Mouse (Mus musculus): ENCODE results near the gene A630001G21Rik. TPM values are rescaled to one million over a fixed set of nuclear protein-coding genes. Genes with fewer than 3 reads are reported as not detected.

A630001G21Rik gene
- polyA plus RNA-seq, 1 experiment from 2014 or later: 0.92 TPM

DNA sequence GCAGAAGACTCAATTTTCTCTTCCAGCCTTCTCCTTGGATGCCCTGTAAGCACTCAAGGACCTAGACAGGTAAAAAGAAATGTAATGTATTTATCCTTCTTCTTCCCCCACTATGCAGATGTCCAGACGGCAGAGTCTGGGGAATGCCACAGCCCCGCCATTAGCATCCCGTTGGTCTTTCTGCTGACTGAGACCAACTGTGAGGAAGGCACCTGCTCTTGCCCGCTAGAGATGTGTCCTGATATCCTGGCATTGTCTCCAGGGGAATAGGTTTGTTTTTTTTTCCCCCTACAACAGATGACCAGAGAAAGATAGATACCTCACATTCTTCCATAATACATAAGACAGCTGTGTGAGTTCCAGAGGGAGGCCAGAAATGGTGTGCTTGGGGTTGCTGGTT is 14.2 kb downstream of the A630001G21Rik start:
- 85% methylated on average over 4 of the region's 4 CpGs for WGBS
- no peak overlapping the region for H3K27ac ChIP-seq (replicated peaks)

DNA sequence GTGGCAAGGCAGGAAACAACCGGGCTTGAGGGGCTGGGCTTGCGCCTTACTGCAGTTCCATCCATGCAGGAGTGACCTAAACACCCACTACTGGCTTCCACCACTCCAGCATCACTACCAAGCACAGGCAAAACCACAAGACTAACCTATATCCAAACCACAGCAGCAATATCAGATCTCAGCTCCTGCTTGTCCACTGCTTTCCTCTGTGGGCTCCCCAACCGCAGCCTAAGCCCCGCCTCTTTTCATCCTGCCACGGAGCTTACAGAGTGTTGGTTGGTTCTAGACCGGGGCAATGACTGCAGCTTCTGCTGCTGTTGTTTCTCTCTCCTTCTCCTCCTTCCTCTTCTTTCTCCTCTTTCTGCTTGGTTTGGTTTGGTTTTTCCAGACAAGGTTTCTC is 15.1 kb downstream of the A630001G21Rik start:
- no peak for DNase-seq (ENCODE audit: low spot score)
- no peaks in the 10 kb centered on the region for H3K9me3 ChIP-seq
- H3K4me1 ChIP-seq: peaks cover 5% of the 10 kb centered on the region
- H3K4me3 ChIP-seq: no peak overlapping the region
- no peaks in the 10 kb centered on the region for H3K27me3 ChIP-seq (replicated peaks; ENCODE audit: low read depth, poor library complexity, severe bottlenecking)
- 83% methylated on average over 6 of the region's 6 CpGs for WGBS
- H3K36me3 ChIP-seq (replicated peaks): no peaks in the 10 kb centered on the region
- H3K27ac ChIP-seq (replicated peaks): no peak overlapping the region

More for the DNA sequence above, 14.2 kb downstream of the A630001G21Rik start:
- Histone ChIP-seq H3K36me3 (replicated peaks) (no peaks in the 10 kb centered on the region), H3K9me3 (no peaks in the 10 kb centered on the region), H3K4me1 (no peaks in the 10 kb centered on the region), H3K27me3 (replicated peaks; ENCODE audit: low read depth, poor library complexity, severe bottlenecking) (no peaks in the 10 kb centered on the region), H3K4me3 (no peak overlapping the region)
- no peak for DNase-seq (ENCODE audit: low spot score)

DNA sequence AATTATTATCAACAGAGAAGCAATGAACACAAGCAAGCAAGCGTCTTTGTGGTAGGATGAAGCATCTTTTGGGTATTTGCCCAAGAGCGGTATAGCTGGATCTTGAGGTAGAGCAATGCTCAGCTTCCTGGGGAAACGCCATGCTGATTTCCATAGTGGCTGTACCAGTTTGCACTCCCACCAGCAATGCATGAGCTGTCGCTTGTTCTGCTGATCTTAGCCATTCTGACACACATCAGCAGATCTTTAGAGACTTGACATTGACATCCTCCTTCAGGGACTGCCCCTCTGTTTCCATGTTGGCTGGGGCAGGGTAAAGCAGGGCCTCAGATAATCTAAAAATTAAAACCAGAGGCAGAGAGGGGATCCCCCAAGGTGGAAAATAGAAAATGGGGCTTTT is 16.8 kb downstream of the A630001G21Rik start:
- WGBS: 90% methylated on average over 4 of the region's 4 CpGs
- Histone ChIP-seq H3K27me3 (replicated peaks; ENCODE audit: low read depth, poor library complexity, severe bottlenecking) (no peaks in the 10 kb centered on the region), H3K4me1 (peaks cover 8% of the 10 kb centered on the region), H3K27ac (replicated peaks) (no peak overlapping the region), H3K4me3 (no peak overlapping the region), H3K9me3 (no peaks in the 10 kb centered on the region), H3K36me3 (replicated peaks) (no peaks in the 10 kb centered on the region)
- DNase-seq (ENCODE audit: low spot score): no peak

DNA sequence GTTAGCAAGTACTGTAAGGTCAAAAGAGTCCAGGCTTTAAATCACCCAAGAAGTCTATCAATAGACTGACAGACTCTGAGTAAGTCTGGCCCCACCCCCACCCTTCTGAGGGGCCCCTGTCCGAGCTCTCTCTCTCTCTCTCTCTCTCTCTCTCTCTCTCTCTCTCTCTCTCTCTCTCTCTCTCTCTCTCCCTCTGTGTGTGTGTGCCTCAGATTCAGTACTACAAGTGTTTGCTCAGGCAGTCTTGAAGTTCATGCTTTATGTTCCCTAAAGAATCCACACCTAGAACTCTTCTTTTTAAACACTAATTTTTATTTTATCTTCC is 19.5 kb downstream of the A630001G21Rik start:
- DNase-seq (ENCODE audit: low spot score): no peak
- H3K36me3 ChIP-seq (replicated peaks): no peaks in the 10 kb centered on the region
- no peak overlapping the region for H3K27ac ChIP-seq (replicated peaks)
- WGBS: 13% methylated on average over 1 of the region's 1 CpGs
- no peaks in the 10 kb centered on the region for H3K27me3 ChIP-seq (replicated peaks; ENCODE audit: low read depth, poor library complexity, severe bottlenecking)
- H3K4me3 ChIP-seq: no peak overlapping the region
- H3K9me3 ChIP-seq: no peaks in the 10 kb centered on the region
- peaks cover 8% of the 10 kb centered on the region for H3K4me1 ChIP-seq

- Histone ChIP-seq H3K9me3 (no peaks in the 10 kb centered on the region), H3K36me3 (replicated peaks) (no peaks in the 10 kb centered on the region), H3K27me3 (replicated peaks; ENCODE audit: low read depth, poor library complexity, severe bottlenecking) (no peaks in the 10 kb centered on the region), H3K4me3 (no peak overlapping the region), H3K4me1 (peaks cover 8% of the 10 kb centered on the region), H3K27ac (replicated peaks) (peak overlapping the region; percentile 40)
- DNase-seq (ENCODE audit: low spot score): peak; percentile 36
- WGBS: 29% methylated on average over 14 of the region's 14 CpGs
Measured at GRCm38 (mm10) chr1:85758231-85758968, 20.0 kb downstream of the A630001G21Rik start.

GRCm38 (mm10) chr1:85757531-85758230 is 20.8 kb downstream of the A630001G21Rik start:
- WGBS: 81% methylated on average over 6 of the region's 6 CpGs
- peaks cover 8% of the 10 kb centered on the region for H3K4me1 ChIP-seq
- no peaks in the 10 kb centered on the region for H3K36me3 ChIP-seq (replicated peaks)
- DNase-seq (ENCODE audit: low spot score): no peak
- no peak overlapping the region for H3K4me3 ChIP-seq
- no peak overlapping the region for H3K27ac ChIP-seq (replicated peaks)
- H3K9me3 ChIP-seq: no peaks in the 10 kb centered on the region
- H3K27me3 ChIP-seq (replicated peaks; ENCODE audit: low read depth, poor library complexity, severe bottlenecking): no peaks in the 10 kb centered on the region

DNA sequence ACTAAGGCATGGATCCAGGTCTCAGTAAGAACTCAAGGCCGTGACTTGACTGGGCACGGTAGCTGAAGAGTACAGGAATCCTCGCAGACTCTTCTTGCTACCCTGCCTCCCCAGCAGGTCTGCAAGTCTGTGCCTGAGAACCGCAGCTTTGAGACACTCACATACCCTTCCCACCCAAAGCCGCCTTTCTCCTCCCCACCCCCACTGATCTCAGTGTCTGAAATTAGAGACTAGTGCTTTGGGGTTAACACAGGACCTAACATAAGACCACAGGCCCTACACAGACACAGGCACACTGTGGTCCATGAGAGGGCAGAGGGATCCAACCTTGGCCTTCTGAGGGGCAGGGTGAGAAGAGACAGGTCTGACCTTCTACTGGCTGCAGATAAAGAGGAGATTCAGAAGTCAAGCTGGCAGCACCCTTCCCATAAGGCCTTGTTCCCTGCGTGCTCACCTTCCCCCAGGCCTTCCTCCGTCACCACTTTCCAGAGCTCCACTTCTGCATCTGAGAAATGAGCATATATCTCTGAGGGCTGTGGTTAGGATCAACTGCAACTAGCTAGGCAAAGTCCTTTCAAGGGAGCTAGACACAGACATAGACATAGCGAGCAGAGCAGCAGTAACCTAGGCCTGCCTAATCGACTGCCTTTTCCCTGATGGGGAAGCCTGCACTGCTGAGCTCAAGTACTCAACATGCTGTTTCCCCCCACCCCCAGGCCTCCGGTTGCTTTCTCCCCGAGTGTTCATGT is 26.3 kb downstream of the A630001G21Rik start:
- Histone ChIP-seq H3K27ac (replicated peaks) (peak overlapping the region; percentile 19; the same call in 1 of the 2 replicates), H3K4me3 (no peak overlapping the region), H3K4me1 (peaks cover 19% of the 10 kb centered on the region), H3K36me3 (replicated peaks) (no peaks in the 10 kb centered on the region), H3K27me3 (replicated peaks; ENCODE audit: low read depth, poor library complexity, severe bottlenecking) (no peaks in the 10 kb centered on the region), H3K9me3 (no peaks in the 10 kb centered on the region)
- 82% methylated on average over 11 of the region's 11 CpGs for WGBS
- no peak for DNase-seq (ENCODE audit: low spot score)

DNA sequence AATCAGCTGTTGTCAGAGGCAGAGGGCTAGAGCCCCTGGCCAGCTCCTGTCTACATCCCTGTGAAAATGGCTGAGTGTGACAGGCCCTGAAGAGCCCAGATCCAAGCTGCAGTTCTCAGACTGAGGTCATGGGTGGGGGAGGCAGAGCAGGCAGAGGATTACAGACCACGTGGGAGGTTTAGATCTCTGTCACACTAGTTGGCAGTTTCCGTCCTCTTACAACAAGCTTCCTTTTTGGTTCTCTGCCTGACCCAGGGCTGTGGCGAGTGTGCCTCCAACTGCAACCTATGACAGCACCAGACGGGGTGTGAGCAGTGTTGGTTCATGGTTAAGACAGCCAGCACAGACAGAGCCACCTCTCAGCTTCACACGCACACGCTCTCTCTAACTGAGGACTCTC is 26.9 kb downstream of the A630001G21Rik start:
- peaks cover 19% of the 10 kb centered on the region for H3K4me1 ChIP-seq
- H3K36me3 ChIP-seq (replicated peaks): no peaks in the 10 kb centered on the region
- peak overlapping the region; percentile 19; the same call in 1 of the 2 replicates for H3K27ac ChIP-seq (replicated peaks)
- 59% methylated on average over 6 of the region's 6 CpGs for WGBS
- no peaks in the 10 kb centered on the region for H3K9me3 ChIP-seq
- no peak for DNase-seq (ENCODE audit: low spot score)
- no peaks in the 10 kb centered on the region for H3K27me3 ChIP-seq (replicated peaks; ENCODE audit: low read depth, poor library complexity, severe bottlenecking)
- H3K4me3 ChIP-seq: no peak overlapping the region

DNA sequence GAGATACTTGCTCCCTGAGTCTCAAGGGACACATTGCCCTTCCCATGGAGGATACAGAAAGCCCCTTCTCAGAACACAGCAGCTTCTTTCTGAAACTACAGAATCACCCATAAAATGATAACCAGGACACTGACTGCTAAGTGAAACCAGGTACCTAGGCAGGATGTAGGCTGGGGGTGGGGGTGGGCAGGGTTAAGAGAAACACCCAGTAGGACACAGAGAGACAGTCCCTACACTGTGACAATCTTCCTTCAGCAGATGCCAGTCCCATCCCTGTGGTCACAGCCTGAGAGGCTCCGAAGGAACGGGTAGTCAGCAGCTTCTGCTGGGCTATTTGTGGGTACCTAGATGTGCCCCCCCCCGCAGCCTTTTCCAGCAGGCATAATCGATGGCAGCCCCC is 27.8 kb downstream of the A630001G21Rik start:
- Histone ChIP-seq H3K27ac (replicated peaks) (no peak overlapping the region), H3K9me3 (no peaks in the 10 kb centered on the region), H3K36me3 (replicated peaks) (no peaks in the 10 kb centered on the region), H3K4me1 (peaks cover 19% of the 10 kb centered on the region), H3K27me3 (replicated peaks; ENCODE audit: low read depth, poor library complexity, severe bottlenecking) (no peaks in the 10 kb centered on the region), H3K4me3 (no peak overlapping the region)
- no peak for DNase-seq (ENCODE audit: low spot score)
- 90% methylated on average over 4 of the region's 4 CpGs for WGBS

DNA sequence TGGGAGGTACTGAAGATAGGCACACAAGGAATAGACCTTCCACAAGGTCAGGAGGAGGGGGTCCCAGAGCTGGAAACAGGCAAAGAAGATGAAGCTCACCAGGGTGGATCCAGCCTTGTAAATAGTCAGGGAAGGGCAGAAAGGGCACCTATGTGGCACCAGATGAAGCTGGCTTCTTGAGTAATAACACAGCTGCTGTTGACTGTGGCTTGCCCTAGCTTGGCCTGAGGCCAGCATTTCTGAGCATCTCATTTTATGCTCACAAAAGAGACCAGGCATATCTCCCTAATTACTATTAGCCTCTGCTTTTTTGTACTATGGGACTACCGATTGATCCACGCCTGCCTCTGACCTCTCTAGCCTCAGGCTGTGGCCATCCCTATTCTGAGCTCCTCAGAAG is 28.6 kb downstream of the A630001G21Rik start:
- Histone ChIP-seq H3K4me3 (no peak overlapping the region), H3K4me1 (peaks cover 19% of the 10 kb centered on the region), H3K27ac (replicated peaks) (no peak overlapping the region), H3K27me3 (replicated peaks; ENCODE audit: low read depth, poor library complexity, severe bottlenecking) (no peaks in the 10 kb centered on the region), H3K36me3 (replicated peaks) (no peaks in the 10 kb centered on the region), H3K9me3 (no peaks in the 10 kb centered on the region)
- WGBS: 65% methylated on average over 2 of the region's 2 CpGs
- no peak for DNase-seq (ENCODE audit: low spot score)

DNA sequence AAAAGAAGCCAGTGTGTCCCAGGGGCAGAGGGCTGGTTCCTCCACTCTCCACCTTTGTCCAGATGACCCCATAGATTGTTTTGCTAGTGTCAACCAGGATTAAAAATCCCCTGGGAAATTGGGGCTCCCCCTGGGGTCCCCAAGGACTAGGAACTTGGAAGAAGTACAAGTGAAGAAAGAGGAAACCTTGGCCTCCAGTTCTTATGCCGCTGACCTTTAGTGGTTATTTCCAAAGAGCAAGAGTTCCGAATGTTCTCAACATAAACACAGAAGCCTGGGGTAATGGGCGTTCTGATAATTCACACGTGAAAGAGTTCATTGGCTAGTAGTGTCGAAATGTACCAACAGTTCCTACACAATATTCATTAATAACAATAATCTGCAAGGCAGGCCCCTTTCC is 31.9 kb downstream of the A630001G21Rik start:
- Histone ChIP-seq H3K4me1 (peaks cover 25% of the 10 kb centered on the region), H3K36me3 (replicated peaks) (no peaks in the 10 kb centered on the region), H3K9me3 (no peaks in the 10 kb centered on the region), H3K27me3 (replicated peaks; ENCODE audit: low read depth, poor library complexity, severe bottlenecking) (no peaks in the 10 kb centered on the region), H3K27ac (replicated peaks) (no peak overlapping the region), H3K4me3 (no peak overlapping the region)
- DNase-seq (ENCODE audit: low spot score): no peak
- WGBS: 83% methylated on average over 5 of the region's 5 CpGs

- Histone ChIP-seq H3K27me3 (replicated peaks; ENCODE audit: low read depth, poor library complexity, severe bottlenecking) (no peaks in the 10 kb centered on the region), H3K36me3 (replicated peaks) (no peaks in the 10 kb centered on the region), H3K27ac (replicated peaks) (no peak overlapping the region), H3K9me3 (no peaks in the 10 kb centered on the region), H3K4me3 (no peak overlapping the region), H3K4me1 (peaks cover 12% of the 10 kb centered on the region)
- WGBS: 84% methylated on average over 3 of the region's 3 CpGs
- DNase-seq (ENCODE audit: low spot score): no peak
Measured at GRCm38 (mm10) chr1:85744539-85744938, 33.9 kb downstream of the A630001G21Rik start.
